Mouse (Mus musculus) liver, embryonic 11.5 days (tissue): ENCODE measurements around the gene Clec2g. TPM values are rescaled to one million over a fixed set of nuclear protein-coding genes. Genes with fewer than 3 reads are reported as not detected.
"Not testable (repeated sequence)": the region's sequence is repeated elsewhere in the genome, so short reads cannot be mapped to it uniquely, and the experiment has no call there.

Experiments used
- ATAC-seq: fragments of 200-750 bp; cut with Nextera tagmentation; replicated peaks from 2 replicates; pipeline ENCODE4 v1.8.0; 2017; ENCODE audit warnings: moderate number of reproducible peaks, mild to moderate bottlenecking, moderate TSS enrichment, moderate library complexity; ENCODE audit not compliant: low FRiP score
- DNase-seq: peaks from one replicate; pipeline ENCODE4 v3.0.0-alpha.2; 2017; ENCODE audit warnings: low spot score
- H3K27ac ChIP-seq: fragments of 300-500 bp; sonication (generic); 2 replicates; pipeline ENCODE4 v1.5.1; 2014; ENCODE audit warnings: mild to moderate bottlenecking, low read depth, low read length, control low read depth
- H3K27me3 ChIP-seq: fragments of 300-500 bp; sonication (generic); replicated peaks from 2 replicates; pipeline ENCODE4 v1.6.1; 2014; ENCODE audit warnings: low read length, mixed read lengths; ENCODE audit not compliant: control insufficient read depth, insufficient read depth
- H3K36me3 ChIP-seq: fragments of 300-500 bp; sonication (generic); 2 replicates; pipeline ENCODE4 v1.6.1; 2014; ENCODE audit warnings: mild to moderate bottlenecking, low read length, moderate library complexity, mixed read lengths; ENCODE audit not compliant: control insufficient read depth, insufficient read depth
- H3K4me1 ChIP-seq: fragments of 300-500 bp; sonication (generic); replicated peaks from 2 replicates; pipeline ENCODE4 v1.6.1; 2014; ENCODE audit warnings: low read length, mixed read lengths; ENCODE audit not compliant: control insufficient read depth, insufficient read depth
- H3K4me2 ChIP-seq: fragments of 300-500 bp; sonication (generic); 2 replicates; pipeline ENCODE4 v1.6.1; 2014; ENCODE audit warnings: mild to moderate bottlenecking, control low read depth, moderate library complexity
- H3K4me3 ChIP-seq: fragments of 300-500 bp; sonication (generic); 2 replicates; pipeline ENCODE4 v1.5.1; 2014; ENCODE audit warnings: low read depth, low read length, control low read depth
- H3K9ac ChIP-seq: fragments of 300-500 bp; sonication (generic); 2 replicates; pipeline ENCODE4 v1.6.1; 2014; ENCODE audit warnings: low read depth, low read length, control low read depth
- H3K9me3 ChIP-seq: fragments of 300-500 bp; sonication (generic); 2 replicates; pipeline ENCODE4 v1.6.1; 2016; ENCODE audit warnings: low read length, inconsistent platforms, mixed read lengths; ENCODE audit not compliant: control insufficient read depth
- WGBS: fragments of 180-500 bp; shearing (Covaris S2); extraction: QIAGEN DNeasy Blood & Tissue Kit; methylation state at CpG from one replicate; pipeline ENCODE4 v1.1.7; 2014; 5-methylcytosine and 5-hydroxymethylcytosine counted together
- polyA plus RNA-seq: library from polyadenylated mRNA; unstranded; fragments of >200 nt; fragmentation: Nextera tagmentation; extraction: Ambion mirVana; gene quantifications from 2 replicates; pipeline ENCODE4 v1.2.1, GENCODE M21; 2014

Clec2g gene
- polyA plus RNA-seq: not detected in 2 replicates

GRCm38 (mm10) chr6:128934081-128934480, at the start of gene Clec2g:
Gene Clec2g, plus strand, starts transcription at chr6:128934381.
- WGBS: 94% methylated on average over 4 of the region's 4 CpGs
- not testable (repeated sequence) for H3K36me3 ChIP-seq, H3K27ac ChIP-seq, H3K9ac ChIP-seq, DNase-seq, H3K4me3 ChIP-seq, H3K4me2 ChIP-seq, H3K9me3 ChIP-seq, ATAC-seq, H3K27me3 ChIP-seq, H3K4me1 ChIP-seq

- DNase-seq, ATAC-seq, H3K9me3 ChIP-seq, H3K27ac ChIP-seq, H3K4me1 ChIP-seq, H3K27me3 ChIP-seq, H3K36me3 ChIP-seq, H3K4me2 ChIP-seq, H3K4me3 ChIP-seq, H3K9ac ChIP-seq: not testable (repeated sequence)
- 77% methylated on average over 6 of the region's 6 CpGs for WGBS
These were observed 46.9 kb upstream of the Clec2g start, which contains the start of gene Clec2i for GRCm38 (mm10) chr6:128887091-128887790. Gene Clec2i, plus strand, starts transcription at chr6:128887588.

- H3K4me2 ChIP-seq: no peak overlapping the region
- WGBS: 47% methylated on average over 5 of the region's 5 CpGs
These were observed 45.3 kb upstream of the Clec2g start for GRCm38 (mm10) chr6:128888834-128889233.

GRCm38 (mm10) chr6:128890948-128891355, 43.2 kb upstream of the Clec2g start, which contains the start of gene BC035044:
Gene BC035044, minus strand, starts transcription at chr6:128891126.
- DNase-seq: no peak
- no peaks in the 10 kb centered on the region for H3K4me1 ChIP-seq
- H3K36me3 ChIP-seq: no peaks in the 10 kb centered on the region
- no peak for ATAC-seq
- H3K4me3 ChIP-seq: no peak within 1 kb of the TSS
- no peaks in the 10 kb centered on the region for H3K9me3 ChIP-seq
- 44% methylated on average over 2 of the region's 2 CpGs for WGBS
- no peak within 1 kb of the TSS for H3K4me2 ChIP-seq
- no peak within 1 kb of the TSS for H3K9ac ChIP-seq
- H3K27ac ChIP-seq: no peak within 1 kb of the TSS
- H3K27me3 ChIP-seq: no peaks in the 10 kb centered on the region

More at GRCm38 (mm10) chr6:128888834-128889233, 45.3 kb upstream of the Clec2g start:
- Histone ChIP-seq H3K27ac (no peak overlapping the region), H3K4me3 (no peak overlapping the region), H3K4me1 (no peaks in the 10 kb centered on the region), H3K27me3 (no peaks in the 10 kb centered on the region), H3K9me3 (no peaks in the 10 kb centered on the region), H3K9ac (no peak overlapping the region), H3K36me3 (no peaks in the 10 kb centered on the region)
- ATAC-seq (0 out of 2 replicates have a peak, but pooled peaks have one; percentile 38), DNase-seq (no peak)

GRCm38 (mm10) chr6:128895404-128896001, 38.7 kb upstream of the Clec2g start:
- H3K36me3 ChIP-seq: no peaks in the 10 kb centered on the region
- no peak overlapping the region for H3K9ac ChIP-seq
- H3K27ac ChIP-seq: no peak overlapping the region
- H3K4me2 ChIP-seq: no peak overlapping the region
- no peaks in the 10 kb centered on the region for H3K27me3 ChIP-seq
- H3K9me3 ChIP-seq: no peaks in the 10 kb centered on the region
- DNase-seq (no peak), ATAC-seq (no peak)
- no peak overlapping the region for H3K4me3 ChIP-seq
- no peaks in the 10 kb centered on the region for H3K4me1 ChIP-seq
- 73% methylated on average over 3 of the region's 3 CpGs for WGBS

- ATAC-seq (no peak), DNase-seq (no peak)
- 68% methylated on average over 2 of the region's 2 CpGs for WGBS
- H3K4me3 ChIP-seq: no peak overlapping the region
- H3K9me3 ChIP-seq: no peaks in the 10 kb centered on the region
- H3K4me2 ChIP-seq: no peak overlapping the region
- no peaks in the 10 kb centered on the region for H3K36me3 ChIP-seq
- H3K27ac ChIP-seq: no peak overlapping the region
- no peak overlapping the region for H3K9ac ChIP-seq
- no peaks in the 10 kb centered on the region for H3K4me1 ChIP-seq
- no peaks in the 10 kb centered on the region for H3K27me3 ChIP-seq
These were observed 34.1 kb upstream of the Clec2g start for GRCm38 (mm10) chr6:128900044-128900443.

GRCm38 (mm10) chr6:128900796-128901552, 33.2 kb upstream of the Clec2g start:
- not testable (repeated sequence) for H3K4me2 ChIP-seq, DNase-seq, H3K4me3 ChIP-seq, H3K36me3 ChIP-seq, H3K27ac ChIP-seq, H3K4me1 ChIP-seq, ATAC-seq, H3K9me3 ChIP-seq, H3K9ac ChIP-seq, H3K27me3 ChIP-seq
- 82% methylated on average over 6 of the region's 6 CpGs for WGBS

GRCm38 (mm10) chr6:128913598-128914254, 20.5 kb upstream of the Clec2g start:
- no peaks in the 10 kb centered on the region for H3K36me3 ChIP-seq
- WGBS: 68% methylated on average over 2 of the region's 2 CpGs
- no peak overlapping the region for H3K4me3 ChIP-seq
- no peaks in the 10 kb centered on the region for H3K4me1 ChIP-seq
- no peaks in the 10 kb centered on the region for H3K27me3 ChIP-seq
- no peak overlapping the region for H3K27ac ChIP-seq
- DNase-seq: no peak
- no peak overlapping the region for H3K9ac ChIP-seq
- no peaks in the 10 kb centered on the region for H3K9me3 ChIP-seq
- no peak overlapping the region for H3K4me2 ChIP-seq
- no peak for ATAC-seq
